Mouse (Mus musculus) heart, postnatal 36 days (tissue): ENCODE measurements around the gene Cyp2a5. TPM values are rescaled to one million over a fixed set of nuclear protein-coding genes. Genes with fewer than 3 reads are reported as not detected.
"Not testable (repeated sequence)": the region's sequence is repeated elsewhere in the genome, so short reads cannot be mapped to it uniquely, and the experiment has no call there.

Experiments
- DNase-seq, 2 experiments: peaks; one replicate each; pipeline ENCODE4 v3.0.0; 2021 to 2022
- intact Hi-C: fragments of 180-260 bp; cut with DNase I; formaldehyde crosslinking; loops from one replicate; pipeline ENCODE4 v1.15.1; 2025
- total RNA-seq, 2 experiments: library from RNA; stranded (reverse); gene quantifications; 2 replicates each; pipeline ENCODE4 v1.2.3; 2021

Gene Cyp2a5
- total RNA-seq: not detected

DNA sequence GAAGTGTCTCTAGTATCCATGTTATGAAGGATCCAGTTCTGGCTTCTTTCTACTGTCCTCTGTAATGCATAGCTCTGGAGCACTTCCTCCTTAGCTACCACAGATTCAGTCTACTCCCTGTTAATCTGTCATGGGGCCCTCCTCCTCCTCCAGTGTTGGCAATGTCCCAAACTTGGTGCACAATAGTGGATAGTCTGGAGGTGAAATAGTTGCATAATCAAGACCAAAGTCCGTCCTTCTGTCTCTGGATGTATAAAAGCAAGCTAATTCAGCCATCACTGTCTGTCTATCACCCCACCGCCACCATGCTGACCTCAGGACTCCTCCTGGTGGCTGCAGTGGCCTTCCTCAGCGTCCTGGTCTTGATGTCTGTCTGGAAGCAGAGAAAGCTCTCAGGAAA, at the start of gene Cyp2a5:
Gene Cyp2a5 (plus strand): TSS at position 247 of the 400 bp plus-strand sequence.
- intact Hi-C loops, DNase-seq: not testable (repeated sequence)

GRCm38 (mm10) chr7:26786013-26786412, 49.1 kb upstream of the Cyp2a5 start:
- DNase-seq, intact Hi-C loops: not testable (repeated sequence)

GRCm38 (mm10) chr7:26789984-26790383, 45.1 kb upstream of the Cyp2a5 start:
- intact Hi-C loops: no loop called here
- DNase-seq: no peak

GRCm38 (mm10) chr7:26800104-26800503, 35.0 kb upstream of the Cyp2a5 start:
- no peak for DNase-seq
- intact Hi-C loops: no loop called here

DNA sequence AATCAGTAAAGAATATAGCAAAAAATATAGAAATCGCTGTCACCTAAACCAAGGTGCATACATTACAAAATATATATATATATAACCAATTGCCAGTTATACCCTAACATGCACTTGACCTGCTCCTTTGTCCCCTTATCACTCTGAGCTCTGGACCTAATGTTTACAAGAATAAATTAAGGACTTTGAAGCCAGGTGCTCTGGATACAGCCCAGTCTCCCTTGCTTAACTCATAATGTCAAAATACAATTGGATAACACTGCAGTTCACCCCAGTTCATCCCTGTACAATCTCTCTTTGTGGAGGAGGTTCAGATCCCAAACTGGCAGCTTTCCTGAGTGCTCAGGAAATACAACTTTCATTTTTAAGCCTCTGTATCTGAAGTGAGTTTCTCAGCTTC, 34.1 kb upstream of the Cyp2a5 start:
- intact Hi-C loops: no loop called here
- DNase-seq: no peak

GRCm38 (mm10) chr7:26808592-26808991, 26.5 kb upstream of the Cyp2a5 start, which contains the start of gene Cyp2g1:
Gene Cyp2g1, plus strand, starts transcription at chr7:26808892.
- DNase-seq: no peak
- intact Hi-C loops: no loop called here

DNA sequence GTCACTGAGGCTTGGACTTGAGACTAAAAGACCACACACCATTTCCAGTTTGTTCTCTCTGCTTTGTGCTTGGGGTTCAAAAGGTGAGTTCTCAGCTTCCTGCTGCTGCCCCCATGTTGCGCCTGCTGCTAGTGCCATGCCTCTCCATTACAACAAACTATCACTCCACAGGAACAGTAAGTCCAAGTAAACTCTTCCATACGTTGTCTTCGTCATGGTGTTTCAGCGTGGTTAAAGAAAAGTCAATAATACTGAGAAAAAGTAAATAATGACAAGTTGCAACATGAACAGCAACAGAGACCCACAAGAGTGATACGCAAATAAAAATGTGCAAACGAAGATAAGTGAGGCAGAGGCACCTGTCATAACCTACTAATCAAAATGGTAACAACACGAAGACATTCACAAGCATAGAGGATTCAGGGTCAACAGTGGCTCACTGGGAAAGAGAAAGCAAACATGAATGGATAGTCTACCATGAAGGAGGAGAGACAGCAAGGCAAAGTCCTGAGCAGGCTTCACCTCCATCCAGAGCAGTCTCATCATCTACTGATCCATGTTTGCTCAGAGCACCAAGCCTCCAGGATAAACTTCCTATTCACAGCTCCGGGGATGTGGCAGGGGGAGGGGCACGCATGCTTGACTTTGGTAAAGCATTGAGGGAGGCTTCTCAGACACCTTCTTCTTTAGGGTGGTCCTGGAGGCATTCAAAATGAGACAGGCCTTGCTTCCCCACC, 3.4 kb upstream of the Cyp2a5 start:
- intact Hi-C loops, DNase-seq: not testable (repeated sequence)

DNA sequence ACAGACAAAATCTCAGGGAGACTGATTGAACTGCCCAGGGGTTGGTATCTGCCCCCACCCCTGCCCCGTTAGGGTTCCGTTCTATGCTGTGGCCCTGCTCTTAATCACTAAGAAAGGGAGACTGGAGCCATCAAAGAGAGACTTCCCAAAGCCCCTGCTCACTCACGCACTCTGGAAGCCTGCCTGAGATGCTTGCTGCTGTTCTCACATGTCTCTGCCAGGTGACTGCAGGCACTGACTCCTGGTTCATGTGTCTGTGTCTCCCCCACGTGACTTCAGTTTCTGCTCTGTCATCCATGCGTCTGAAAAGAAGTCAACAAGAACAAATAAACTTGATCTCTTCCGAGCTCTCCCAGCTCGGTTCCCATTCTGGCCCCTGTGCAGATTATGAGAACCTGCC, 2.4 kb upstream of the Cyp2a5 start:
- intact Hi-C loops, DNase-seq: not testable (repeated sequence)

DNA sequence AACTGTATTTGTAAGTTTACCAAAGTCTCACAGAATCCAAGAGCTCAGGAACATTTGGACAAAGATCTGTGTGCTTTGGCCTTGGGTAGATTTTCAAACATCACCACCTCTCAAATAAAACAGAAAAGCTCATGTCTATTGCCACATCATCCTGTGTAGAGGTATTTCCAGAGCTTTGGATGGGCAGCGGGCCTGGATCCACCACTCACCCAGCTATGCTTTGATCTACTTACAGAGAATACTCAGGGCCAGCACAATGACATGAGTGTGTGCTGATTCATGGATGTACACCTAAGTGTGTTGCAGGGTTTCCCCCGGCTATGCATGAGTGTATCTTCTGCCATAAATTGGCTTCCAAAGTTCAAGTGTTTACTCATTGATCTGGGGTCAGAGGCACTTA, 8.3 kb downstream of the Cyp2a5 start:
- intact Hi-C loops, DNase-seq: not testable (repeated sequence)

- intact Hi-C loops, DNase-seq: not testable (repeated sequence)
Observed at GRCm38 (mm10) chr7:26850063-26850462, 15.0 kb downstream of the Cyp2a5 start.

DNA sequence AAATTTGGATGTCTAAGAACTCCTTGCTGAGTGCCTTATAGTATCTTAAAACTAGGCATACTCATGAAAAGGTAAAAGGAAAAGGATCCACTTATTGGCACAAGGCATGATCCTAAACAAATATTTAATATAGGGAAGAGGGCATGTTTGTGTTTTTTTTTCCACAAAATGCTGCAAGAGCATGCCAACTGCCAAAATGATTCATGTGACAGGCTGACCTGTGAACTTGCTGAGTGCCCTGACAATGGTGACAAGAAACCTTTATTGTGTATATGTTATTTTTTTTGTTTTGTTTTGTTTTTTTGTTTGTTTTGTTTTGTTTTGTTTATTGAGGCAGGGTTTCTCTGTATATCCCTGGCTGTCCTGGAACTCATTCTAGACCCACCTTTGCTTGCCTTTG, 43.5 kb downstream of the Cyp2a5 start:
- intact Hi-C loops, DNase-seq: not testable (repeated sequence)

DNA sequence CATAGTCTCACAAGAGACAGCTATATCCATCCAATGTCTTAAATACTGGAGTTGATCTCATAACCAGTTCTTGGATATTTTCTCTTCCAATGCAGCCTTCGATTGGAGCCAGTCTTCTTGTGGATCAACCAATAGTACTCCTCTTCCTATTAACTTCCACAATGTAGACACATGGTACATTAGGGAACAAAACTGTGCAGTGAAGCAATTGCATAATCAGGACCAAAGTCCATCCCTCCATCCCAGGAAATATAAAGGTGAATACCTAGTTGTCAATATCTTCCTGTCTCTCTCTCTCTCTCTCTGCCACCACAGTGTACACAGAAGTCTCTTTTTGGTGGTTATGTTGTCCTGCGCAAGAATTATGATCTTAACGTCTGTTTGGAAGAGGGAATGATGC, 45.5 kb downstream of the Cyp2a5 start:
- intact Hi-C loops, DNase-seq: not testable (repeated sequence)

Other genes with a start within 250 kb of the Cyp2a5 start
- gene Vmn1r185, start 216.8 kb upstream of the Cyp2a5 start, total RNA-seq: not detected
- not detected for gene Cyp2b23, start 148.9 kb upstream of the Cyp2a5 start, total RNA-seq
- gene Cyp2b19, start 78.2 kb upstream of the Cyp2a5 start, total RNA-seq: not detected
- gene Cyp2g1, start 26.4 kb upstream of the Cyp2a5 start, total RNA-seq: not detected
- not detected for gene Cyp2a22, start 104.1 kb downstream of the Cyp2a5 start, total RNA-seq
- not detected for gene Cyp2a12, start 193.8 kb downstream of the Cyp2a5 start, total RNA-seq